Mouse (Mus musculus) hindbrain, embryonic 16.5 days (tissue): Measurements from ENCODE around the gene Apc2. TPM values are rescaled to one million over a fixed set of nuclear protein-coding genes. Genes with fewer than 3 reads are reported as not detected.
A peak's percentile ranks its signal among the peaks of the same experiment; 100 is the strongest.

ENCODE experiments used
- ATAC-seq: fragments of 200-750 bp; cut with Nextera tagmentation; 2 replicates; pipeline ENCODE4 v1.8.0; 2017; ENCODE audit warnings: moderate TSS enrichment, moderate library complexity
- H3K27ac ChIP-seq: fragments of 300-500 bp; sonication (generic); 2 replicates; pipeline ENCODE4 v1.5.1; 2014; ENCODE audit warnings: low read depth, mild to moderate bottlenecking, control low read depth, low read length, moderate library complexity
- H3K27me3 ChIP-seq: fragments of 300-500 bp; sonication (generic); replicated peaks from 2 replicates; pipeline ENCODE4 v1.6.1; 2014; ENCODE audit warnings: low read length; ENCODE audit not compliant: control insufficient read depth, insufficient read depth
- H3K36me3 ChIP-seq: fragments of 300-500 bp; sonication (generic); 2 replicates; pipeline ENCODE4 v1.6.1; 2014; ENCODE audit warnings: mild to moderate bottlenecking, low read length, moderate library complexity, mixed read lengths; ENCODE audit not compliant: control insufficient read depth, insufficient read depth
- H3K4me1 ChIP-seq: fragments of 300-500 bp; sonication (generic); 2 replicates; pipeline ENCODE4 v1.6.1; 2014; ENCODE audit warnings: low read depth, low read length; ENCODE audit not compliant: control insufficient read depth, insufficient read depth
- H3K4me2 ChIP-seq: fragments of 300-500 bp; sonication (generic); 2 replicates; pipeline ENCODE4 v1.6.1; 2014; ENCODE audit warnings: mild to moderate bottlenecking, low read length, control low read depth, moderate library complexity
- H3K4me3 ChIP-seq: fragments of 300-500 bp; sonication (generic); 2 replicates; pipeline ENCODE4 v1.5.1; 2014; ENCODE audit warnings: mild to moderate bottlenecking, low read length, control low read depth, moderate library complexity
- H3K9ac ChIP-seq: fragments of 300-500 bp; sonication (generic); 2 replicates; pipeline ENCODE4 v1.6.1; 2014; ENCODE audit warnings: low read depth, mild to moderate bottlenecking, control low read depth, low read length, moderate library complexity
- H3K9me3 ChIP-seq: fragments of 300-500 bp; sonication (generic); 2 replicates; pipeline ENCODE4 v1.6.1; 2014; ENCODE audit warnings: mild to moderate bottlenecking, low read length, moderate library complexity; ENCODE audit not compliant: control insufficient read depth
- WGBS: fragments of 180-500 bp; shearing (Covaris S2); extraction: QIAGEN DNeasy Blood & Tissue Kit; methylation state at CpG from one replicate; pipeline ENCODE4 v1.1.7; 2014; 5-methylcytosine and 5-hydroxymethylcytosine counted together
- polyA plus RNA-seq: library from polyadenylated mRNA; unstranded; fragments of >200 nt; fragmentation: Nextera tagmentation; extraction: Ambion mirVana; gene quantifications from 2 replicates; pipeline ENCODE4 v1.2.1, GENCODE M21; 2015

Apc2 gene
- polyA plus RNA-seq, 1 experiment from 2014 or later = 139 TPM

DNA sequence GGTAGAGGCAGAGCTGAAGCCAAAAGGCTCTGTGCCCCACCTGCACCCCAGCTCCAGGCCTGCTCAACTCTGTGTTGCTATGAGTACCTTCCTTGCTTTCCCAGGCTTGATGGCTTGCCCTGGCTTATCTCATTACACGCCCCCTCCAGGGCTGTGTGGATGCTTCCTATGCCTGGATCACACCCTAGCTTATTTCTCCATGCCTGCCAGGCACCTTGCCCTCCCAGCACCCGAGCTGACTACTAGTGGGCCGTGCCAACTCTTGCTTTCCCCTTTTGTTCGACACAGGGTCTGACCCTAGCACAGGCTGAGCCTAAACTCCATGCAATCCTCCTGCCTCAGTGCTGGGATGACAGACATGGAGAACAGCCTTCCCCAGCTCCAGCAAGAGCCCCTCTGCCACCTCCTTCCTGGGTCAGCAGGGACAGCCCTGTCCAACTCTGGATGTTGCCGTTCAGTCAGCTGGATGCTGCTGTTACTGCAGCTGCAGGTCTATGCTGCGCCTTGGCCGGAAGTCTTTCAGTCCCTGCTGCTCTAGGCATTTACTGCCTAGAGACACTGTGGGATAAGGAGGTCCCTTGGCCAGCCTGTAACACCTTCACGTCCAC is 1.9 kb downstream of the Apc2 start:
- no peaks in the 10 kb centered on the region for H3K9me3 ChIP-seq
- peaks cover 10% of the 10 kb centered on the region for H3K36me3 ChIP-seq
- peak overlapping the region; percentile 98 for H3K27ac ChIP-seq
- no peaks in the 10 kb centered on the region for H3K27me3 ChIP-seq
- WGBS = 67% methylated on average over 8 of the region's 8 CpGs
- ATAC-seq = no peak
- H3K9ac ChIP-seq = peak overlapping the region; percentile 84; the same call in 1 of the 2 replicates
- no peak overlapping the region for H3K4me3 ChIP-seq
- H3K4me1 ChIP-seq = peaks cover 60% of the 10 kb centered on the region
- H3K4me2 ChIP-seq = peak overlapping the region; percentile 83

DNA sequence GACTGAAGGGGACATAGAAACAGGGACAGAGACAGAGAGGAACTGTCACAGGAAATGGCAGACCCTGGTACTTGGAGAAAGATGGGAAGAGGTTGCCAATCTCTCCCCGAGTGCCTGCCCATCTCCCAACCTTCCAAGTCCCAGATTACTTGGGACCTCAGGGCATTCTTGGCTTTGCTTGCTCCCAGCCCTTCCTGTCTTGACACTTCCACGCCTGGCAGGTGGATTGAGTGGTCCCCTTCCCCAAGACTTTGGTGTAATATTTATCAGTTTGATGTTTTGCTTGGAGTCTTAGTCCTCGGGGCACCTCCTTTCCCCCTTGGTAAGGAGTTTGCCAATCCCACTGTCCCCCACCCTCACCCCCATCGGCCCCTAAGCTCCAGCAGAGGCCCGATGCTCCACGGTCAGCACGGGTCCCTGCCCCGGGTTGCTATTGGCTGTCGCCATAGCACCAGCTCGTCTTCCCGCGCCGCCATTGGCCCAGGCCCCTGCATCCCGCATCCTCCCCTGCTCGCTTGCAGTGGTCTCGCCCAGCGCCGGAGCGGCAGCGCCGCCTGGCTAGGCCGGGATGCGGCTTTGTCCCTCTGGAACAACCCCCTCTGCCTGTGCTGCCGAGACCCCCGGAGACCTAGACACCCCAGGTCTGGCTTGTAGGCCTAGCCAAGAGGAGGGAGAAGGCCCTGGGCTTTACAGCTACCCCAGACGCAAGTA is 2.9 kb downstream of the Apc2 start:
- peak overlapping the region; percentile 94 for H3K9ac ChIP-seq
- peaks cover 11% of the 10 kb centered on the region for H3K36me3 ChIP-seq
- peaks cover 60% of the 10 kb centered on the region for H3K4me1 ChIP-seq
- peak overlapping the region; percentile 63 for H3K4me3 ChIP-seq
- peak; percentile 77 for ATAC-seq
- peak overlapping the region; percentile 98 for H3K27ac ChIP-seq
- peak overlapping the region; percentile 81 for H3K4me2 ChIP-seq
- H3K9me3 ChIP-seq = no peaks in the 10 kb centered on the region
- WGBS = 2% methylated on average over 26 of the region's 26 CpGs
- H3K27me3 ChIP-seq = no peaks in the 10 kb centered on the region

DNA sequence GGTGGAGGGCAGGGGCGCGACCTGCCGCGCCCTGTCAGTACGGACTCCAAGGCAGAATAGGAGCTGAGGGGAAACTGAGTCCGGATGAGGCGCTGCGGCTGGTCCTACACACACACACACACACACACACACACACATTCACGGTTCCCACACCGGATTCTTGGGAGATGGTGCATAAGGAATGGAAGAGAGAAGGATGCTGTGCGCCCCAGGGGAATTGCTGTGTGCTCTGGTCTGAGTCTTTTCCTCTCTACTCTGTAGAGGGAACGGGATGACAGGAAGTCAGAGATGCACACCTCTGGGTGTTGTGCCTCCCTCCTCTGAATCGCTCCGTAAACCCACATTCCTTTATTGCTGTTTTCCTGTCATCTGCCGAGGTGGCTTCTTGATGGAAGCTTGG is 3.5 kb downstream of the Apc2 start:
- no peaks in the 10 kb centered on the region for H3K9me3 ChIP-seq
- peaks cover 62% of the 10 kb centered on the region for H3K4me1 ChIP-seq
- H3K9ac ChIP-seq = peak overlapping the region; percentile 94
- peak overlapping the region; percentile 63 for H3K4me3 ChIP-seq
- ATAC-seq = no peak
- H3K27me3 ChIP-seq = no peaks in the 10 kb centered on the region
- 3% methylated on average over 15 of the region's 15 CpGs for WGBS
- H3K36me3 ChIP-seq = peaks cover 6% of the 10 kb centered on the region
- peak overlapping the region; percentile 98 for H3K27ac ChIP-seq
- peak overlapping the region; percentile 81 for H3K4me2 ChIP-seq

DNA sequence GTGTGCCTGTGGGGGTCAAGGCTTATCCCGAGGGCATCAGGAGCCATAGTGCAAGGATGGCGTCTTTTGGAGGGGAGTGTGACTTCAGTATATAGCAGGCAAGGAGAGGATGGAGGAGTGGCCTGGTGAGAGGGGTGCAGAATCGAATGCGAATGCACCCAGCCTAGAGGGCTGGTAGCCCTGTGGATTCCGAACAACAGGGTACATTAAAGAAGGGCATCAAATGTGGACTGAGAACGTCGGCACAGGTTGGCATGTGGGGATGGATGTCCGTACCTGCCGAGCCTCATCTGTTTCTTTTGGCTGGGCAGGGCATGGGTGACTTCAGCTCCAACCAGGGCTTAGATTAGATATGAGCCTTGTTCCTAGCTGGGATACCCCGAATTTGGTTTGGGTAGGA is 4.0 kb downstream of the Apc2 start:
- Histone ChIP-seq H3K4me2 (peak overlapping the region; percentile 81), H3K27ac (peak overlapping the region; percentile 98), H3K9me3 (no peaks in the 10 kb centered on the region), H3K9ac (peak overlapping the region; percentile 94), H3K4me3 (peak overlapping the region; percentile 63), H3K4me1 (peaks cover 66% of the 10 kb centered on the region), H3K36me3 (peaks cover 4% of the 10 kb centered on the region; the same call in 1 of the 2 replicates), H3K27me3 (no peaks in the 10 kb centered on the region)
- WGBS = 28% methylated on average over 10 of the region's 10 CpGs
- no peak for ATAC-seq

DNA sequence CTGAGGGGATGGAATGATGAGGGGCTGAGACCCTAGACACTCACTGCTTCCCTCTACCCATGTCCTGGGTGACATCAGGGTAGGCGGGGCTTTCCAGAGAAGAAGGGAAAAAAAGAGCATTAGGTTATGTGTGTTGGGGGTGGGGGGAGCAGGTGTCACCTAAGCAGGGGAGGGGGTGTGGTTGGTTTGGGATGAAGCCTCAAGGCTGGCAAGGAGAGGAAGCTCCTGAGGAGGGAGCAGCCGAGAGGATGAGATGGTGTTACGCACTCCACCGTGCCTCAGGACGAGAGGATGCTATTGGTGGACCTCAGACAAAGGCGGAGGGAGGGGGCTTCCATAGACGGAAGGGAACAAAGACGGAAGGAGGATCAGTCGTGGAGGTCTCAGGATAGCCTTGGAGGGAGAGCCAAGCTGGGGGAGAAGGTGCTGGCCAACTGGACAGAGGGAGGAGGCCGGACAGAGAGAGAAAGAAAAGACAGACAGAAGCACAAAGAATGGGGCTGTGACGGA is 5.0 kb downstream of the Apc2 start:
- H3K27me3 ChIP-seq = no peaks in the 10 kb centered on the region
- peak overlapping the region; percentile 94 for H3K9ac ChIP-seq
- H3K9me3 ChIP-seq = no peaks in the 10 kb centered on the region
- WGBS = 11% methylated on average over 11 of the region's 11 CpGs
- peak overlapping the region; percentile 98 for H3K27ac ChIP-seq
- peak; percentile 85 for ATAC-seq
- peaks cover 61% of the 10 kb centered on the region for H3K4me1 ChIP-seq
- peak overlapping the region; percentile 63 for H3K4me3 ChIP-seq
- peaks cover 11% of the 10 kb centered on the region for H3K36me3 ChIP-seq
- H3K4me2 ChIP-seq = peak overlapping the region; percentile 81

DNA sequence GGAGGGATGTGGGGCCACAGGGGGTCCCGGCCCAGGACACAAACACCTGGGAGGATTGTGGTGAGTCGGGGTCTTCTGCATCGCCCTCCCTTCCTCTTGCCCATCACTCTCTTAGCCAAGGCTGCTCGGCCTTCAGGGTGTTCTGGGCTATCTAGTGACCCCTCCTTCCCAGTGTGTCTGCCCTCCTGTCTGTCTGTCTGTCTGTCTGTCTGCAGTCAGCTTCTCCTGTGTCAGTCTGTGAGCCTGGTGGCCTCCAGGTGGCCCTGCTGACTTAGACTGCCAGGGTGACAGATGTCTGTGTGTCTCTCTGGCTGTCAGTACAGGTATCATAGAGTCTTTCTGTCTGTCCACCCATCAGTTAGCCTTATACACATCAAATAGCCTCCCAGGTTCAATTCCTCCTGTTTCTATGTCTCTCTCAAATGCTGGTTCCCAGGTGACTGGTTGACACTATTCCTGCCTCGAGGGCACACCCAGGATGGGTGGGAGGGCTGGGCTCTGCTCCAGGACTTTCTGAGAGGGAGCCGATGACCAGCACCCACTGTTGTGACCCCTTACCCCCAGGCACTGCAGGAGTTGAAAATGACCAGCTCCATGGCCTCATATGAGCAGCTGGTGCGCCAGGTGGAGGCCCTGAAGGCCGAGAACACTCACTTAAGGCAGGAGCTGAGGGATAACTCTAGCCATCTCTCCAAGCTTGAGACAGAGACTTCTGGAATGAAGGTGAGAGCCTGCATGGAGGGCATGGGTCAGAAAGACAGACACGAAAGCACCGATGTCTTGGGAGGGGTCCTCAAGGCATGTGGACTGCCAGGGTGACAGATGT is 5.7 kb downstream of the Apc2 start:
- Histone ChIP-seq H3K4me3 (peak overlapping the region; percentile 63), H3K36me3 (peaks cover 18% of the 10 kb centered on the region), H3K27ac (peak overlapping the region; percentile 98), H3K4me1 (peaks cover 58% of the 10 kb centered on the region), H3K9me3 (no peaks in the 10 kb centered on the region), H3K4me2 (peak overlapping the region; percentile 81), H3K9ac (peak overlapping the region; percentile 94), H3K27me3 (no peaks in the 10 kb centered on the region)
- WGBS = 48% methylated on average over 10 of the region's 10 CpGs
- ATAC-seq = no peak

DNA sequence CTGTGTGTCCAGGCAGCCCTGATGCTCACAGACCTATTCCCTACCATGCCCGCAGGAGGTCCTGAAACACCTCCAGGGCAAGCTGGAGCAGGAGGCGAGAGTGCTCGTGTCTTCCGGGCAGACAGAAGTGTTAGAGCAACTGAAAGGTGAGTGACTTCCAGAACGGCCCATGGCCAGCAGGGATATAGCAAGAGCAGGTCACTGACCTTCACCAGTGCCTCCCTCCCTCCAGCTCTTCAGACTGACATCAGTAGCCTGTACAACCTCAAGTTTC is 6.2 kb downstream of the Apc2 start:
- Histone ChIP-seq H3K36me3 (peaks cover 24% of the 10 kb centered on the region), H3K4me3 (peak overlapping the region; percentile 63), H3K4me1 (peaks cover 53% of the 10 kb centered on the region), H3K9me3 (no peaks in the 10 kb centered on the region), H3K4me2 (peak overlapping the region; percentile 81), H3K9ac (peak overlapping the region; percentile 94), H3K27me3 (no peaks in the 10 kb centered on the region), H3K27ac (peak overlapping the region; percentile 98)
- no peak for ATAC-seq
- WGBS = 46% methylated on average over 5 of the region's 5 CpGs

DNA sequence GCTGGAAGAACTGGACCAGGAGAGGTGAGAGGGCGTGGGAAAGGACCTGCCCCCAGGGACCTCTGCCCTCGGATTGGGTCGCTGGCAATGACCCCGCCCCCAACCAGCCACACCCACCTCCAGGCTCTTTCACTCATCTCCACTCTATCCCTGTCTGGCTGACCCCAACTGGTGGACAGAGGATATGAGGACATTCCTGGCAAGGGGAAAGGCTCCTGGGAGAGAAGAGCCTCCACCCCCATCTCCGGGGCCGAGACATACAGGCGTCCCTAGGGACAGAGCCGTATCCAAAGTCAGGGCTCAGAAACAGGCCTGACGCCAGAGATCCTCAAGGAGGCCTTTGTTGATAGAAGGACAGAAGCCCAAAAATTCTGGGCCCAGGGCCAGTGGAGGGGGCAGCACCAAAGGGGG is 6.7 kb downstream of the Apc2 start:
- peak overlapping the region; percentile 98 for H3K27ac ChIP-seq
- peak overlapping the region; percentile 94 for H3K9ac ChIP-seq
- H3K4me1 ChIP-seq = peaks cover 48% of the 10 kb centered on the region
- H3K4me3 ChIP-seq = peak overlapping the region; percentile 63
- peak; percentile 41 for ATAC-seq
- H3K36me3 ChIP-seq = peaks cover 28% of the 10 kb centered on the region
- H3K4me2 ChIP-seq = peak overlapping the region; percentile 81
- 3% methylated on average over 9 of the region's 9 CpGs for WGBS
- no peaks in the 10 kb centered on the region for H3K27me3 ChIP-seq
- H3K9me3 ChIP-seq = no peaks in the 10 kb centered on the region

DNA sequence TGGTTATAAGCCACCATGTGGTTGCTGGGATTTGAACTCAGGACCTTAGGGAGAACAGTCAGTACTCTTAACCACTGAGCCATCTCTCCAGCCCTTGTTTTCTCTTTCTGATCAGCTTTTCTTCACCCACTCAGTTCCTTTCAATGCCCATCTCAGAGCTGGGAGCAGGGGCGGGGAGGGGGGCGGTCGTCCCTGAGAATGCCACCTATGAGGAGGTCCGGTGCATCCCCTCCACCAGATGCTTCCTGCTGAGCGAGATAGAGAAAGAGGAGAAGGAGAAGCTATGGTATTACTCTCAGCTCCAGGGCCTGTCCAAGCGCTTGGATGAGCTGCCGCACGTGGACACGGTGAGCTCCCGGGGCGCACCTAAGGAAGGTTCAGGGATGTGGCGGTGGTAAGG is 8.7 kb downstream of the Apc2 start:
- 43% methylated on average over 12 of the region's 12 CpGs for WGBS
- H3K4me3 ChIP-seq = no peak overlapping the region
- H3K4me1 ChIP-seq = peaks cover 36% of the 10 kb centered on the region
- no peak overlapping the region for H3K27ac ChIP-seq
- ATAC-seq = no peak
- peak overlapping the region; percentile 31 for H3K4me2 ChIP-seq
- H3K36me3 ChIP-seq = peaks cover 48% of the 10 kb centered on the region
- H3K27me3 ChIP-seq = no peaks in the 10 kb centered on the region
- H3K9me3 ChIP-seq = no peaks in the 10 kb centered on the region
- peak overlapping the region; percentile 45; the same call in 1 of the 2 replicates for H3K9ac ChIP-seq
